Comparison of ENCODE assay signal across 10 mouse cellular contexts in the genomic region with DNA sequence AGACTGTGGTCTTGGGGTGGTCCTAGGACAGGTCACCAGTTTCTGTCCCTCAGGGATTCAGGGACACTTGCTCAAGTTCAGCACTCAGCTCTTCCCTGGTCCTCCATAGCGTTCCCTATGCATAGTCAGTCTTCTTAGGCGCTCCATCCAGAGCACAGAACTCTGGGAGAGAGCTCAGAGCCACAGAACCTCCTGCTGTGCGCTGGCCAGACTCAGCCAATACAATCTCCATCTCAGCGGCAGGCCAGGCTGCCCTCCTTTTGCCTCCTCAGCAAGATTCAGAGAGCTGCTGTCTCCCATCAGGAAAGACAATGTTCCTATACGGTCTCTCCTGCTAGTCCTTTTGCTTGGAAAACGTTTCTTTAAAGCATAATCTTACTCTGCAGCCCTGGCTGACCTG. TPM values are rescaled to one million over a fixed set of nuclear protein-coding genes. Genes with fewer than 3 reads are reported as not detected.
DNase-seq lines count a peak whose midpoint lies in the region; ATAC-seq lines count a peak whose summit lies in the region.
"Had no signal": no experiment of that assay in that cellular context is flagged by ENCODE, and none has a peak within 500 bp of the region (broad histone marks: within the 10 kb centered on the region; RNA-seq: fewer than 3 reads in every experiment).

No protein-coding gene starts in this region.

- no peak for DNase-seq in hindbrain, embryonic 11.5 days (ENCODE audit: low spot score)
- no peak for DNase-seq in hindbrain, embryonic 14.5 days (ENCODE audit: low spot score)
- DNase-seq in cerebellum, postnatal 25 days: peak; percentile 78 to 84
- no peak for DNase-seq in right cerebral cortex, postnatal 4 days
- no peak for DNase-seq in left cerebral cortex, adult 18-20 months (ENCODE audit: low spot score in 2 of 2)

- H3K9ac ChIP-seq in hindbrain, embryonic 11.5 days (ENCODE audit: low read depth, low read length): 0 out of 2 replicates have a peak overlapping the region, but pooled peaks have one; percentile 1
- H3K9ac ChIP-seq in hindbrain, embryonic 14.5 days: no peak overlapping the region
- H3K9ac ChIP-seq in midbrain, embryonic 16.5 days (ENCODE audit: low read depth, low read length): no peak overlapping the region

- 5% methylated on average over 6 of the region's 6 CpGs for WGBS in hindbrain, embryonic 11.5 days
- WGBS in hindbrain, embryonic 14.5 days: 10% methylated on average over 6 of the region's 6 CpGs
- whole genome bisulfite sequencing in midbrain, embryonic 16.5 days: 8% methylated on average over 6 of the region's 6 CpGs

- no peak overlapping the region for H3K27ac ChIP-seq in hindbrain, embryonic 11.5 days (ENCODE audit: low read depth, low read length)
- no peak overlapping the region for H3K27ac ChIP-seq in hindbrain, embryonic 14.5 days
- H3K27ac ChIP-seq in midbrain, embryonic 16.5 days (ENCODE audit: low read length): no peak overlapping the region

- H3K36me3 ChIP-seq in hindbrain, embryonic 11.5 days (ENCODE audit: control insufficient read depth, insufficient read depth, low read length): no peaks in the 10 kb centered on the region
- no peaks in the 10 kb centered on the region for H3K36me3 ChIP-seq in hindbrain, embryonic 14.5 days (replicated peaks; ENCODE audit: control insufficient read depth, insufficient read depth)
- H3K36me3 ChIP-seq in midbrain, embryonic 16.5 days (ENCODE audit: control insufficient read depth, insufficient read depth, low read length): no peaks in the 10 kb centered on the region

- no peak overlapping the region for H3K4me2 ChIP-seq in hindbrain, embryonic 11.5 days (replicated peaks; ENCODE audit: low read depth, low read length)
- no peak overlapping the region for H3K4me2 ChIP-seq in hindbrain, embryonic 14.5 days (replicated peaks)
- H3K4me2 ChIP-seq in midbrain, embryonic 16.5 days (ENCODE audit: low read length): no peak overlapping the region

- H3K4me3 ChIP-seq in hindbrain, embryonic 11.5 days (ENCODE audit: low read depth, low read length): no peak overlapping the region
- no peak overlapping the region for H3K4me3 ChIP-seq in hindbrain, embryonic 14.5 days (replicated peaks; ENCODE audit: low read length)
- no peak overlapping the region for H3K4me3 ChIP-seq in midbrain, embryonic 16.5 days (ENCODE audit: low read depth, low read length)

- peak; percentile 23 for ATAC-seq in hindbrain, embryonic 11.5 days (ENCODE audit: low FRiP score)
- no peak for ATAC-seq in hindbrain, embryonic 14.5 days (ENCODE audit: low FRiP score)
- peak; percentile 64 for ATAC-seq in cerebellum, adult (ENCODE audit: insufficient number of reproducible peaks, low FRiP score, low TSS enrichment)
- ATAC-seq in midbrain, embryonic 16.5 days: 0 out of 2 replicates have a peak, but pooled peaks have one; percentile 25

- no peaks in the 10 kb centered on the region for H3K9me3 ChIP-seq in hindbrain, embryonic 11.5 days (ENCODE audit: control insufficient read depth, low read length)
- no peaks in the 10 kb centered on the region for H3K9me3 ChIP-seq in hindbrain, embryonic 14.5 days (ENCODE audit: control insufficient read depth, low read length)
- no peaks in the 10 kb centered on the region for H3K9me3 ChIP-seq in midbrain, embryonic 16.5 days (replicated peaks; ENCODE audit: control insufficient read depth, low read length, poor library complexity, severe bottlenecking)

- H3K4me1 ChIP-seq in hindbrain, embryonic 11.5 days (replicated peaks; ENCODE audit: control insufficient read depth, insufficient read depth, low read length): peaks cover 4% of the 10 kb centered on the region; the same call in 1 of the 2 replicates
- H3K4me1 ChIP-seq in hindbrain, embryonic 14.5 days (replicated peaks; ENCODE audit: control insufficient read depth, insufficient read depth, low read length): peaks cover 6% of the 10 kb centered on the region; the same call in 1 of the 2 replicates
- H3K4me1 ChIP-seq in midbrain, embryonic 16.5 days (ENCODE audit: control insufficient read depth, insufficient read depth, low read length): 0 out of 2 replicates have a peak, but pooled peaks cover 2% of the 10 kb centered on the region

- no peaks in the 10 kb centered on the region for H3K27me3 ChIP-seq in hindbrain, embryonic 11.5 days (ENCODE audit: control insufficient read depth, insufficient read depth, low read length)
- H3K27me3 ChIP-seq in hindbrain, embryonic 14.5 days (ENCODE audit: control insufficient read depth, insufficient read depth, low read length): no peaks in the 10 kb centered on the region
- H3K27me3 ChIP-seq in midbrain, embryonic 16.5 days (ENCODE audit: control insufficient read depth, insufficient read depth, low read depth, low read length): no peaks in the 10 kb centered on the region; the same call in 1 of the 2 replicates

RNA-seq across cellular contexts. Expression of gene Otos, which starts 51.1 kb away (rescaled TPM):
- polyA plus RNA-seq in hindbrain, embryonic 11.5 days (2014; fragmentation: Nextera tagmentation; extraction: Ambion mirVana): 0.09 and 0.10 TPM in 2 replicates
- polyA plus RNA-seq in hindbrain, embryonic 14.5 days (2014; fragmentation: Nextera tagmentation; extraction: Ambion mirVana): 0.31 TPM in 1 of 2 replicates, not detected in the other
- 0.65 TPM in 1 of 2 replicates, not detected in the other for polyA plus RNA-seq in midbrain, embryonic 16.5 days (2015; fragmentation: Nextera tagmentation; extraction: Ambion mirVana)
- total RNA-seq in left cerebral cortex, adult 18-20 months (2021): not detected
- total RNA-seq: CH12.LX; heart, adult 18-20 months; left cerebral cortex, postnatal 14 days had no signal

RNA-seq across cellular contexts. Expression of gene Cops9, which starts 57.9 kb away (rescaled TPM):
- polyA plus RNA-seq in hindbrain, embryonic 11.5 days (2014; fragmentation: Nextera tagmentation; extraction: Ambion mirVana): 388 and 392 TPM in 2 replicates
- polyA plus RNA-seq in hindbrain, embryonic 14.5 days (2014; fragmentation: Nextera tagmentation; extraction: Ambion mirVana): 553 and 683 TPM in 2 replicates
- 492 and 521 TPM in 2 replicates for polyA plus RNA-seq in midbrain, embryonic 16.5 days (2015; fragmentation: Nextera tagmentation; extraction: Ambion mirVana)
- total RNA-seq in left cerebral cortex, adult 18-20 months (2021): 100 to 1,000 TPM; 214 to 225 TPM

Comparison
In these comparisons a context has a peak if more than half of its experiments do, and no peak if none do; other contexts are left out.
1. DNase-seq: peak in cerebellum, postnatal 25 days (2 of 2); none in hindbrain, embryonic 11.5 days (single experiment), hindbrain, embryonic 14.5 days (single experiment), right cerebral cortex, postnatal 4 days (single experiment) and left cerebral cortex, adult 18-20 months (0 of 2).